ENCODE assay signal across 9 mouse cellular contexts in the genomic region with DNA sequence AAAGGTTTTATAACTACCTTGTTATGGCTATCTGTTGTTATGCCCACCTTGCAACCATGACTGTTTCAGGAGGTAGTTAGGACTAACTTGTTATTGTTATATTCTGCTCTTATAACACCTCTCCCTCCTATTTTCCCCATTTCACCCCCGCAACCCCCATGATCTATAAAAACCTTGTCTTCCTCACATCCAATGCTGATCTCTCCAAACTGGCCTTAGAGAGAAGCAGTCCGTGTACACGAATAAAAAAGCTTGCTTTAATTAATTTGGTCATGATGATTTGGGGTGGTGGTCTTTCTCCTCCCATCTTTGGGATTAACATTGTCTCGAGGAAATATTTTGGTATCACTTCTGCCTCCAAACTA. TPM values are rescaled to one million over a fixed set of nuclear protein-coding genes. Genes with fewer than 3 reads are reported as not detected.
DNase-seq lines count a peak whose midpoint lies in the region; ATAC-seq and TF ChIP-seq lines count a peak whose summit lies in the region.
"Had no signal": no experiment of that assay in that cellular context is flagged by ENCODE, and none has a peak within 500 bp of the region (broad histone marks: within the 10 kb centered on the region; RNA-seq: fewer than 3 reads in every experiment).

No protein-coding gene starts in this region.

- H3K9me3 ChIP-seq in liver, embryonic 12.5 days (replicated peaks), result no peaks in the 10 kb centered on the region

- no peak for ATAC-seq in liver, embryonic 12.5 days

- H3K4me3 ChIP-seq in heart, adult 2 months, result peak overlapping the region; percentile 56
- H3K4me3 ChIP-seq in thymus, adult 2 months (ENCODE audit: control insufficient read depth, insufficient read depth, low read length), result peak overlapping the region; percentile 1; the same call in 1 of the 2 replicates
- H3K4me3 ChIP-seq in liver, embryonic 12.5 days, result peak overlapping the region; percentile 66

- peak overlapping the region; percentile 88 for H3K4me2 ChIP-seq in liver, embryonic 12.5 days

- no peak for DNase-seq in heart, adult 2 months
- DNase-seq in heart, postnatal 4 days, result no peak
- peak; percentile 5 for DNase-seq in thymus, adult 2 months
- DNase-seq in thymus, postnatal 10 days (ENCODE audit: low spot score in 2 of 2), result no peak
- no peak for DNase-seq in MN1 (ENCODE audit: low spot score)
- DNase-seq in gastrocnemius, postnatal 10 days, result no peak
- DNase-seq in cerebellum, adult 9-11 months, result no peak

- WGBS in heart, adult 2 months, result under 1% methylated on average over 4 of the region's 4 CpGs
- WGBS in thymus, adult 2 months, result 3% methylated on average over 4 of the region's 4 CpGs
- 5% methylated on average over 4 of the region's 4 CpGs for WGBS in liver, embryonic 12.5 days (ENCODE audit: insufficient replicate concordance)

- peak overlapping the region; percentile 92 for H3K9ac ChIP-seq in heart, adult 2 months (ENCODE audit: low read depth, low read length)
- peak overlapping the region; percentile 72 for H3K9ac ChIP-seq in liver, embryonic 12.5 days

- TF ChIP-seq POLR2A in heart, adult 2 months (IDR thresholded peaks at IDR 0.05; ENCODE audit: insufficient read depth, low read depth, low read length), result no peak
- no peak for TF ChIP-seq POLR2A in thymus, adult 2 months (IDR thresholded peaks at IDR 0.05; ENCODE audit: control insufficient read depth, extremely low read depth, insufficient read depth, low read length, poor library complexity)

- H3K27me3 ChIP-seq in heart, adult 2 months (ENCODE audit: control insufficient read depth, insufficient read depth, low read length), result no peaks in the 10 kb centered on the region
- no peaks in the 10 kb centered on the region for H3K27me3 ChIP-seq in thymus, adult 2 months (ENCODE audit: control insufficient read depth, insufficient read depth, low read length)
- no peaks in the 10 kb centered on the region; the same call in 1 of the 2 replicates for H3K27me3 ChIP-seq in liver, embryonic 12.5 days (replicated peaks)

- H3K27ac ChIP-seq in heart, adult 2 months, result peak overlapping the region; percentile 76
- H3K27ac ChIP-seq in thymus, adult 2 months (ENCODE audit: control insufficient read depth, insufficient read depth, low read length), result no peak overlapping the region
- peak overlapping the region; percentile 65; the same call in 1 of the 2 replicates for H3K27ac ChIP-seq in liver, embryonic 12.5 days

- intact Hi-C loops in heart, adult 2 months (cut with DNase I), result loop anchor here (1.0 kb wide), 2 partner anchors 26 to 53 kb away; a partner anchor contains a TSS

- no peaks in the 10 kb centered on the region; the same call in 1 of the 2 replicates for H3K4me1 ChIP-seq in heart, adult 2 months (ENCODE audit: control insufficient read depth, insufficient read depth, low read length)
- H3K4me1 ChIP-seq in thymus, adult 2 months (replicated peaks; ENCODE audit: control insufficient read depth, insufficient read depth, low read length), result 0 out of 2 replicates have a peak, but pooled peaks cover 2% of the 10 kb centered on the region
- peaks cover 16% of the 10 kb centered on the region for H3K4me1 ChIP-seq in liver, embryonic 12.5 days

- TF ChIP-seq CTCF in heart, adult 2 months (IDR thresholded peaks at IDR 0.05), result no peak
- no peak for TF ChIP-seq CTCF in thymus, adult 2 months (IDR thresholded peaks at IDR 0.05; ENCODE audit: borderline replicate concordance, control insufficient read depth, extremely low read depth, insufficient read depth, low read length, poor library complexity)

- no peaks in the 10 kb centered on the region for H3K79me2 ChIP-seq in heart, adult 2 months (replicated peaks; ENCODE audit: control insufficient read depth, insufficient read depth, low read length)

- no peak for TF ChIP-seq EP300 in heart, adult 2 months (IDR thresholded peaks at IDR 0.05; ENCODE audit: insufficient read depth, low read depth, low read length)

- H3K36me3 ChIP-seq in heart, adult 2 months (ENCODE audit: control insufficient read depth, insufficient read depth, low read length), result no peaks in the 10 kb centered on the region
- no peaks in the 10 kb centered on the region for H3K36me3 ChIP-seq in thymus, adult 2 months (ENCODE audit: control insufficient read depth, insufficient read depth, low read length)
- H3K36me3 ChIP-seq in liver, embryonic 12.5 days, result no peaks in the 10 kb centered on the region

RNA-seq across cellular contexts. Expression of a gene that starts 0.5 kb away (rescaled TPM):
- total RNA-seq in heart, adult 2 months (2021), result 1 to 10 TPM; 1.7 to 1.9 TPM
- polyA plus RNA-seq in heart, adult 2 months (2012; rRNA removed), result 0.66 and 1.3 TPM in 2 replicates
- total RNA-seq in heart, postnatal 4 days (2021), result 1 to 10 TPM; 2.8 to 4.1 TPM
- polyA plus RNA-seq in thymus, adult 2 months (2012; rRNA removed), result 0.44 and 0.62 TPM in 2 replicates
- 1.5 and 1.6 TPM in 2 replicates for polyA plus RNA-seq in liver, embryonic 12.5 days (2016; fragmentation: Nextera tagmentation; extraction: Ambion mirVana)
- total RNA-seq in gastrocnemius, postnatal 10 days (2021), result 1 to 10 TPM; 1.3 to 2.4 TPM
- total RNA-seq: neutrophil, adult 5-6 weeks had no signal

RNA-seq across cellular contexts. Expression of a gene that starts 26.3 kb away (rescaled TPM):
- 10 to 100 TPM; 13.9 to 14.6 TPM for total RNA-seq in heart, adult 2 months (2021)
- 7.9 and 11.2 TPM in 2 replicates for polyA plus RNA-seq in heart, adult 2 months (2012; rRNA removed)
- total RNA-seq in heart, postnatal 4 days (2021), result 10 to 100 TPM; 20.5 to 21.6 TPM
- polyA plus RNA-seq in thymus, adult 2 months (2012; rRNA removed), result 79.0 and 86.4 TPM in 2 replicates
- 29.6 and 30.6 TPM in 2 replicates for polyA plus RNA-seq in liver, embryonic 12.5 days (2016; fragmentation: Nextera tagmentation; extraction: Ambion mirVana)
- 10 to 100 TPM in 1 of 2 experiments, 1 to 10 TPM in 1; 9.1 to 11.2 TPM for total RNA-seq in gastrocnemius, postnatal 10 days (2021)

RNA-seq across cellular contexts. Expression of a gene that starts 53.0 kb away (rescaled TPM):
- 10 to 100 TPM; 23.2 to 24.7 TPM for total RNA-seq in heart, adult 2 months (2021)
- 5.1 and 9.9 TPM in 2 replicates for polyA plus RNA-seq in heart, adult 2 months (2012; rRNA removed)
- total RNA-seq in heart, postnatal 4 days (2021), result 10 to 100 TPM; 27.5 to 29.5 TPM
- 16.2 and 16.6 TPM in 2 replicates for polyA plus RNA-seq in thymus, adult 2 months (2012; rRNA removed)
- polyA plus RNA-seq in liver, embryonic 12.5 days (2016; fragmentation: Nextera tagmentation; extraction: Ambion mirVana), result 9.2 and 10.1 TPM in 2 replicates
- 10 to 100 TPM; 22.4 to 29.0 TPM for total RNA-seq in gastrocnemius, postnatal 10 days (2021)

Comparison
In these comparisons a context has a peak if more than half of its experiments do, and no peak if none do; other contexts are left out.
1. H3K4me3 ChIP-seq: peak in every context shown above with its lines; median percentile 66 in liver, embryonic 12.5 days; 56 in heart, adult 2 months; 1 in thymus, adult 2 months.